Mouse (Mus musculus) frontal cortex, postnatal 25 days (tissue): ENCODE measurements around the gene Crocc2.

Source experiments
- DNase-seq, 2 experiments: peaks; one replicate each; pipeline ENCODE4 v3.0.0; 2022; ENCODE audit warnings: low spot score in 2 of 2

Gene Crocc2

GRCm38 (mm10) chr1:93270516-93271240 lies 102.2 kb downstream of the Crocc2 start:
- no peak for DNase-seq

- no peak for DNase-seq
Measured at GRCm38 (mm10) chr1:93271751-93272150, 103.2 kb downstream of the Crocc2 start.

GRCm38 (mm10) chr1:93272409-93272821 lies 103.9 kb downstream of the Crocc2 start:
- no peak for DNase-seq

GRCm38 (mm10) chr1:93275561-93275960 lies 107.0 kb downstream of the Crocc2 start:
- DNase-seq = no peak

DNA sequence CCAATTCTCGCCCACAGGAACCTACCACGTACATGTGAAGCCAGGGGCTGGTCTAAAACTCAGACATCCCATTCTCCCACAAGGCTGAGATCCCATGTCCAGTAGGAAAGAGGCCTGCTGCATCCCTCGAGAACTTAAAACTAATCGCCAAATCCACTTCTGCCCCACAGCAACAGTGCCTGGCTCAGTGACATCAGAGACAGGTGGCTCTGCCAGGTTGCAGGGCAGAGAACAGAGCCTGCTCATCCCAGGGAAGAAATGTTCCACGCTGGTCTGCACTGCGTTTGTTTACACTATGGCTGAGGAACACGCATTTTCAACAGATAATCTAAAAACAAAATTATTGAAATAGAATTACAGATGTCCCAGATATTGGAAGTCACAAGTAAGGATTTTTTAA lies 108.5 kb downstream of the Crocc2 start:
- no peak for DNase-seq
